Mouse (Mus musculus): ENCODE results near the gene Gckr. TPM values are rescaled to one million over a fixed set of nuclear protein-coding genes. Genes with fewer than 3 reads are reported as not detected.
A peak's percentile ranks its signal among the peaks of the same experiment; 100 is the strongest.

The Gckr gene
- 0.53 and 0.98 TPM in 2 replicates for polyA plus RNA-seq (2012; rRNA removed)

- no peak within 1 kb of the TSS for H3K27ac ChIP-seq (ENCODE audit: insufficient read depth, low read length)
- peak within 1 kb of the TSS; percentile 84; the same call in 1 of the 2 replicates for H3K4me3 ChIP-seq (ENCODE audit: insufficient read depth, low read length)
- TF ChIP-seq CTCF (IDR thresholded peaks at IDR 0.05; ENCODE audit: extremely low read depth, insufficient read depth, low read length) (no peak), POLR2A (IDR thresholded peaks at IDR 0.05; ENCODE audit: extremely low read depth, insufficient read depth, low read length) (no peak)
- peaks cover 3% of the 10 kb centered on the region; the same call in 1 of the 2 replicates for H3K4me1 ChIP-seq (ENCODE audit: control insufficient read depth, insufficient read depth, low read length)
Measured at GRCm38 (mm10) chr5:31297047-31297757, at the start of gene Gckr. Gckr (plus strand) TSS chr5:31297443.

DNA sequence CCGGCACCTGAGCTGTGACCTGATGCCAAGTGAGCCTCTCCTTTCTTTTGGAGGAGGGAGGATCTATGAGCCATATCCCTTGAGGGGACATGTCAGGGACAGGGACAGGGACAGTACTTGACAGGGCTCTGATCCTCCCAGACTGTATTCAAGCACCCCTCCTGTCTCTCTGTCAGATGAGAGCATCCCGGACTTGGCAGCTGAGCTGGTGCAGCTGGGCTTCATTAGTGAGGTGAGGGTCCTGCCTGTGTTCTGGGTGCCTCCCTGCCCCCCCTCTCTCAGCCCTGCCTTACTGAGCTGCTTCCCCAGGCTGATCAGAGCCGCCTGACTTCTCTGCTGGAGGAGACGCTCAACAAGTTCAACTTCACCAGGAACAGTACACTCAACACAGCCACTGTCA, 46.5 kb upstream of the Gckr start:
- Histone ChIP-seq H3K27ac (ENCODE audit: insufficient read depth, low read length) (no peak overlapping the region), H3K4me1 (ENCODE audit: control insufficient read depth, insufficient read depth, low read length) (no peaks in the 10 kb centered on the region), H3K4me3 (ENCODE audit: insufficient read depth, low read length) (no peak overlapping the region)
- no peak for TF ChIP-seq POLR2A (IDR thresholded peaks at IDR 0.05; ENCODE audit: extremely low read depth, insufficient read depth, low read length)
- TF ChIP-seq CTCF (IDR thresholded peaks at IDR 0.05; ENCODE audit: extremely low read depth, insufficient read depth, low read length) = no peak

DNA sequence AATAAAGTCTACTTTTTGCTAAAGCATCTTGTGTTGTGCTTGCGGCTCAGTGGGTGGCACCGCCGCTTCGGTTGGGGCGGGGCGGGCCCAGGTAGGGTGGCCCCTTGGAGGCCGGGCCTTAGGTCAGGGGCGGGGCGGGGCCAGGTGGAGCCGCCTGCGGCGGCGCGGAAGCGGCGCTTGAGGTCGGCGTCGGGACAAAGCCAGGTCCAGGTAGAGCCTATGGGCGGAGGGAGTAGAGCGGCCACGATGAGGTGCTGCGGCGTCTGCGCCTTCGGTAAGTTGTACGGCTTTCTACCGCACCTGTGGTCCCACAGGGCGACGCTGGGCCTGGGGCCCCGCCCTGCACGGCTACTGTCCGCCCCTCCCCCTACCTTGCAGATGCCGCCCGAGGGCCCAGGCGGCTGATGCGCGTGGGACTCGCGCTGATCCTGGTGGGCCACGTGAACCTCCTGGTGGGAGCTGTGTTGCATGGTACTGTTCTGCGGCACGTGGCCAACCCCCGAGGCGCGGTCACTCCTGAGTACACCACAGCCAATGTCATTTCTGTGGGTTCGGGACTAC, 45.6 kb upstream of the Gckr start, which contains the start of gene Krtcap3:
Gene Krtcap3 (plus strand): TSS at position 151 of the 561 bp plus-strand sequence.
- peak; percentile 11; the same call in 1 of the 2 replicates for TF ChIP-seq POLR2A (IDR thresholded peaks at IDR 0.05; ENCODE audit: extremely low read depth, insufficient read depth, low read length)
- no peak for TF ChIP-seq CTCF (IDR thresholded peaks at IDR 0.05; ENCODE audit: extremely low read depth, insufficient read depth, low read length)
- no peaks in the 10 kb centered on the region for H3K4me1 ChIP-seq (ENCODE audit: control insufficient read depth, insufficient read depth, low read length)
- no peak within 1 kb of the TSS for H3K4me3 ChIP-seq (ENCODE audit: insufficient read depth, low read length)
- H3K27ac ChIP-seq (ENCODE audit: insufficient read depth, low read length) = no peak within 1 kb of the TSS

- H3K27ac ChIP-seq (ENCODE audit: insufficient read depth, low read length) = no peak overlapping the region
- TF ChIP-seq CTCF (IDR thresholded peaks at IDR 0.05; ENCODE audit: extremely low read depth, insufficient read depth, low read length) = no peak
- no peak overlapping the region for H3K4me3 ChIP-seq (ENCODE audit: insufficient read depth, low read length)
- no peaks in the 10 kb centered on the region for H3K4me1 ChIP-seq (ENCODE audit: control insufficient read depth, insufficient read depth, low read length)
Measured at GRCm38 (mm10) chr5:31252151-31252550, 45.1 kb upstream of the Gckr start.

GRCm38 (mm10) chr5:31252795-31253545, 44.3 kb upstream of the Gckr start:
- TF ChIP-seq CTCF (IDR thresholded peaks at IDR 0.05; ENCODE audit: extremely low read depth, insufficient read depth, low read length) (no peak), POLR2A (IDR thresholded peaks at IDR 0.05; ENCODE audit: extremely low read depth, insufficient read depth, low read length) (no peak)
- Histone ChIP-seq H3K4me3 (ENCODE audit: insufficient read depth, low read length) (no peak overlapping the region), H3K27ac (ENCODE audit: insufficient read depth, low read length) (no peak overlapping the region), H3K4me1 (ENCODE audit: control insufficient read depth, insufficient read depth, low read length) (no peaks in the 10 kb centered on the region)

GRCm38 (mm10) chr5:31253806-31254205, 43.4 kb upstream of the Gckr start:
- TF ChIP-seq CTCF (IDR thresholded peaks at IDR 0.05; ENCODE audit: extremely low read depth, insufficient read depth, low read length) = no peak
- no peak for TF ChIP-seq POLR2A (IDR thresholded peaks at IDR 0.05; ENCODE audit: extremely low read depth, insufficient read depth, low read length)
- Histone ChIP-seq H3K4me1 (ENCODE audit: control insufficient read depth, insufficient read depth, low read length) (no peaks in the 10 kb centered on the region), H3K4me3 (ENCODE audit: insufficient read depth, low read length) (no peak overlapping the region), H3K27ac (ENCODE audit: insufficient read depth, low read length) (peak overlapping the region; percentile 28; the same call in 1 of the 2 replicates)

DNA sequence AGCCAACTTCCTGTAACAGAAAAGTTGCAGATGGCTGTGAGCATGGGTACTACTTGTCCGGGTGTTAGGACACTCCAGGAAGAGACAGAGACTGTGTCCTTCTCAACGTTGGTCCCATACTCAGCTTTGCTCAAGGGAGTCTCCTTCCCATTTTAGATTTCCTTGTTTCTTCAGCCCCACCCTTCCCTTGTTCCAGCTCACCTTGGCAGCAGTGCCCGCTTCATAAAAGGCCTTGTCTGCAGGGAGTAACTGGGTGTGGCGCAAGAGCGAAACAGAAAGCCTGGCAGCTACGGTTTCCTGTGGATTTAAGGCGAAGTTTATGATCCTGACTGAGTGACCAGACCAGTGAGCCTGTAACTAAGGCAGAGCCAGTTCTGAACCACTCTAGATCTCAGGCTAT, 42.8 kb upstream of the Gckr start:
- H3K4me3 ChIP-seq (ENCODE audit: insufficient read depth, low read length) = no peak overlapping the region
- TF ChIP-seq CTCF (IDR thresholded peaks at IDR 0.05; ENCODE audit: extremely low read depth, insufficient read depth, low read length) (no peak), POLR2A (IDR thresholded peaks at IDR 0.05; ENCODE audit: extremely low read depth, insufficient read depth, low read length) (no peak)
- H3K4me1 ChIP-seq (ENCODE audit: control insufficient read depth, insufficient read depth, low read length) = no peaks in the 10 kb centered on the region
- peak overlapping the region; percentile 28; the same call in 1 of the 2 replicates for H3K27ac ChIP-seq (ENCODE audit: insufficient read depth, low read length)

- H3K27ac ChIP-seq (ENCODE audit: insufficient read depth, low read length) = no peak overlapping the region
- no peak overlapping the region for H3K4me3 ChIP-seq (ENCODE audit: insufficient read depth, low read length)
- TF ChIP-seq CTCF (IDR thresholded peaks at IDR 0.05; ENCODE audit: extremely low read depth, insufficient read depth, low read length) (no peak), POLR2A (IDR thresholded peaks at IDR 0.05; ENCODE audit: extremely low read depth, insufficient read depth, low read length) (no peak)
- no peaks in the 10 kb centered on the region for H3K4me1 ChIP-seq (ENCODE audit: control insufficient read depth, insufficient read depth, low read length)
Measured at GRCm38 (mm10) chr5:31254901-31255300, 42.3 kb upstream of the Gckr start.

GRCm38 (mm10) chr5:31255381-31255780, 41.9 kb upstream of the Gckr start:
- Histone ChIP-seq H3K4me1 (ENCODE audit: control insufficient read depth, insufficient read depth, low read length) (no peaks in the 10 kb centered on the region), H3K27ac (ENCODE audit: insufficient read depth, low read length) (no peak overlapping the region), H3K4me3 (ENCODE audit: insufficient read depth, low read length) (no peak overlapping the region)
- TF ChIP-seq CTCF (IDR thresholded peaks at IDR 0.05; ENCODE audit: extremely low read depth, insufficient read depth, low read length) = no peak
- no peak for TF ChIP-seq POLR2A (IDR thresholded peaks at IDR 0.05; ENCODE audit: extremely low read depth, insufficient read depth, low read length)

Data from cortical plate, adult 2 months (tissue).